Mouse (Mus musculus): ENCODE data around the gene Hsd11b2. TPM values are rescaled to one million over a fixed set of nuclear protein-coding genes. Genes with fewer than 3 reads are reported as not detected.
A peak's percentile ranks its signal among the peaks of the same experiment; 100 is the strongest.

Hsd11b2 gene
- total and polyA plus RNA-seq, 2 experiments from 2014 or later, result 0.18 TPM; not detected in 1

DNA sequence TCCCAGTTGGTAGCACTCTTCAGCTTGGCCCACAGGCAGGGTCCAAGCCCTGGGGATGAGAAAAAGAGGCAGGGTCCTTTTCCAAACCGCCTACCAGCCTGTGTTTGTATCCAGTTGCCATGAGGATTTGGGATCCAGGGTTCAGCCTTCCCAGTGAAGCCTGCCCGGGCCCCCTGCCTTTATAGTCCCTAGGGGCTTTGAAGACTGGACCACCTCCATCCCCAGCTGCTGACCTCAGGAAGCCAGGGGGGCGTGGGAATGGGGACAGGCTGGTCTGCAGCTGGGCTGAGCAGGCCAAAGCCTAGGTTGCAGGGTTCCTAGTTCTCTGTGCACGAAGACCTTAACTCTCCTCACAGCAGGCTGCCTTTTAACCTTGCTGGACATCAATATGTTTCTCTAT is 43.3 kb upstream of the Hsd11b2 start:
- Histone ChIP-seq H3K4me2 (ENCODE audit: low read depth, low read length) (no peak overlapping the region), H3K27ac (ENCODE audit: low read depth) (peak overlapping the region; percentile 65; the same call in 1 of the 2 replicates), H3K4me3 (ENCODE audit: low read depth, low read length) (no peak overlapping the region), H3K36me3 (replicated peaks; ENCODE audit: control insufficient read depth, insufficient read depth, low read length) (peaks cover 22% of the 10 kb centered on the region), H3K4me1 (ENCODE audit: control insufficient read depth, insufficient read depth) (peaks cover 24% of the 10 kb centered on the region), H3K9ac (replicated peaks; ENCODE audit: low read depth, low read length) (no peak overlapping the region), H3K9me3 (replicated peaks; ENCODE audit: control insufficient read depth, low read length) (no peaks in the 10 kb centered on the region), H3K27me3 (ENCODE audit: control insufficient read depth, insufficient read depth, low read length) (no peaks in the 10 kb centered on the region)
- WGBS, result 75% methylated on average over 4 of the region's 4 CpGs
- TF ChIP-seq EP300 (IDR thresholded peaks at IDR 0.05; ENCODE audit: low read depth) (no peak), CTCF (IDR thresholded peaks at IDR 0.05; ENCODE audit: low read depth) (no peak)
- ATAC-seq (ENCODE audit: insufficient read depth, low read depth) (no peak), DNase-seq (ENCODE audit: low spot score) (no peak)

- 90% methylated on average over 8 of the region's 8 CpGs for WGBS
Measured at GRCm38 (mm10) chr8:105475742-105476141, 42.8 kb upstream of the Hsd11b2 start.

GRCm38 (mm10) chr8:105476161-105476560 is 42.4 kb upstream of the Hsd11b2 start:
- Histone ChIP-seq H3K27ac (ENCODE audit: low read depth) (no peak overlapping the region), H3K4me1 (ENCODE audit: control insufficient read depth, insufficient read depth) (peaks cover 20% of the 10 kb centered on the region), H3K9me3 (replicated peaks; ENCODE audit: control insufficient read depth, low read length) (no peaks in the 10 kb centered on the region), H3K36me3 (replicated peaks; ENCODE audit: control insufficient read depth, insufficient read depth, low read length) (peaks cover 23% of the 10 kb centered on the region), H3K9ac (replicated peaks; ENCODE audit: low read depth, low read length) (no peak overlapping the region), H3K4me2 (ENCODE audit: low read depth, low read length) (no peak overlapping the region), H3K27me3 (ENCODE audit: control insufficient read depth, insufficient read depth, low read length) (no peaks in the 10 kb centered on the region), H3K4me3 (ENCODE audit: low read depth, low read length) (no peak overlapping the region)
- WGBS, result 95% methylated on average over 7 of the region's 7 CpGs
- TF ChIP-seq CTCF (IDR thresholded peaks at IDR 0.05; ENCODE audit: low read depth) (no peak), EP300 (IDR thresholded peaks at IDR 0.05; ENCODE audit: low read depth) (no peak)
- DNase-seq (ENCODE audit: low spot score) (no peak), ATAC-seq (ENCODE audit: insufficient read depth, low read depth) (no peak)

More at GRCm38 (mm10) chr8:105475742-105476141, 42.8 kb upstream of the Hsd11b2 start:
- Histone ChIP-seq H3K9ac (replicated peaks; ENCODE audit: low read depth, low read length) (no peak overlapping the region), H3K9me3 (replicated peaks; ENCODE audit: control insufficient read depth, low read length) (no peaks in the 10 kb centered on the region), H3K27ac (ENCODE audit: low read depth) (no peak overlapping the region), H3K4me1 (ENCODE audit: control insufficient read depth, insufficient read depth) (peaks cover 20% of the 10 kb centered on the region), H3K4me2 (ENCODE audit: low read depth, low read length) (no peak overlapping the region), H3K4me3 (ENCODE audit: low read depth, low read length) (no peak overlapping the region), H3K36me3 (replicated peaks; ENCODE audit: control insufficient read depth, insufficient read depth, low read length) (peaks cover 23% of the 10 kb centered on the region), H3K27me3 (ENCODE audit: control insufficient read depth, insufficient read depth, low read length) (no peaks in the 10 kb centered on the region)
- DNase-seq (ENCODE audit: low spot score) (no peak), ATAC-seq (ENCODE audit: insufficient read depth, low read depth) (no peak)
- TF ChIP-seq EP300 (IDR thresholded peaks at IDR 0.05; ENCODE audit: low read depth) (no peak), CTCF (IDR thresholded peaks at IDR 0.05; ENCODE audit: low read depth) (no peak)

DNA sequence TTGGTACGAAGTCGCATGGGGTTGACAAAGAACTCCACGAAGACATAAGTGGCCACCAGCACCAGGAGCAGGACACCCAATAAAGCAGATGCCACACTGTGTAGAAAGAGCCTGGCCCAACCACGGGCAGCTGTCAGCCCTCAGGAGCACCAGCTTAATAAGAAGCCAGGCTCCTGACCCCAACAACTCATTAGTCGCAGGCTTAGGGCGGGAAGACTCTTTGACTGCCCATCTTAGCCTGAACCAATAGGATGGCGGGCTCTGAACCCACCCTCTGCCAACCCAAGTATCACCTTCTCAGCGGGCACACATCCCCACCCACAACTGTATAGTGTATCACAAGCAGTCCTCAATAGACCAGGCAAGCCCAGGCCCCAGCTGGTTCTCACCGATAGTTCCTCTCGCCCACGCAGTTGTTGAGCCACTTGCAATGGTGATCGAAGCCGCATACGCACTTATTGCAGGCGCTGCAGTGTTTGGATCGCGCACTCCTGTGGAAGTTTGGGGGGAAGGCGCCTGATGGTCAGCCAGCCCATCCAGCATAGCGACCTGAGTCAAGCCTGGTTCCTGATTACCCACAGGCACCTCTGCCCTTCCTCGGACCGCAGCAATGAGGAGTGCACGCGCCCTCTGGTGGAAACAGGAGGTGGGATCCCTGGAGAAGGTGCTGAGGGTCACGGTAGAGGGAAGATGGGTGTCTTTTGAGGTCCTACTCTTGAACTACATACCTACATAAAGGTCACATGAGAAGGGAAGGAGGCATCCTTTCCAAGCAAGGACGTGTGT is 41.7 kb upstream of the Hsd11b2 start:
- WGBS, result 47% methylated on average over 25 of the region's 25 CpGs
- H3K27ac ChIP-seq (ENCODE audit: low read depth), result no peak overlapping the region
- H3K4me3 ChIP-seq (ENCODE audit: low read depth, low read length), result no peak overlapping the region
- DNase-seq (ENCODE audit: low spot score), result peak; percentile 59
- no peak for ATAC-seq (ENCODE audit: insufficient read depth, low read depth)
- no peaks in the 10 kb centered on the region for H3K27me3 ChIP-seq (ENCODE audit: control insufficient read depth, insufficient read depth, low read length)
- TF ChIP-seq CTCF (IDR thresholded peaks at IDR 0.05; ENCODE audit: low read depth) (peak; percentile 85), EP300 (IDR thresholded peaks at IDR 0.05; ENCODE audit: low read depth) (no peak)
- H3K9me3 ChIP-seq (replicated peaks; ENCODE audit: control insufficient read depth, low read length), result no peaks in the 10 kb centered on the region
- peaks cover 25% of the 10 kb centered on the region for H3K36me3 ChIP-seq (replicated peaks; ENCODE audit: control insufficient read depth, insufficient read depth, low read length)
- H3K9ac ChIP-seq (replicated peaks; ENCODE audit: low read depth, low read length), result no peak overlapping the region
- H3K4me1 ChIP-seq (ENCODE audit: control insufficient read depth, insufficient read depth), result peaks cover 18% of the 10 kb centered on the region
- H3K4me2 ChIP-seq (ENCODE audit: low read depth, low read length), result no peak overlapping the region

- Histone ChIP-seq H3K9ac (replicated peaks; ENCODE audit: low read depth, low read length) (no peak overlapping the region; the same call in 1 of the 2 replicates), H3K36me3 (replicated peaks; ENCODE audit: control insufficient read depth, insufficient read depth, low read length) (peaks cover 21% of the 10 kb centered on the region), H3K27me3 (ENCODE audit: control insufficient read depth, insufficient read depth, low read length) (no peaks in the 10 kb centered on the region), H3K9me3 (replicated peaks; ENCODE audit: control insufficient read depth, low read length) (no peaks in the 10 kb centered on the region), H3K4me2 (ENCODE audit: low read depth, low read length) (no peak overlapping the region), H3K4me1 (ENCODE audit: control insufficient read depth, insufficient read depth) (peaks cover 16% of the 10 kb centered on the region), H3K4me3 (ENCODE audit: low read depth, low read length) (no peak overlapping the region), H3K27ac (ENCODE audit: low read depth) (peak overlapping the region; percentile 55)
- TF ChIP-seq EP300 (IDR thresholded peaks at IDR 0.05; ENCODE audit: low read depth) (no peak), CTCF (IDR thresholded peaks at IDR 0.05; ENCODE audit: low read depth) (no peak)
- DNase-seq (ENCODE audit: low spot score) (no peak), ATAC-seq (ENCODE audit: insufficient read depth, low read depth) (no peak)
- 32% methylated on average over 3 of the region's 3 CpGs for WGBS
Measured at GRCm38 (mm10) chr8:105477792-105478191, 40.8 kb upstream of the Hsd11b2 start.
